Mouse (Mus musculus): ENCODE results near the gene Mphosph9.

Mphosph9 gene

DNA sequence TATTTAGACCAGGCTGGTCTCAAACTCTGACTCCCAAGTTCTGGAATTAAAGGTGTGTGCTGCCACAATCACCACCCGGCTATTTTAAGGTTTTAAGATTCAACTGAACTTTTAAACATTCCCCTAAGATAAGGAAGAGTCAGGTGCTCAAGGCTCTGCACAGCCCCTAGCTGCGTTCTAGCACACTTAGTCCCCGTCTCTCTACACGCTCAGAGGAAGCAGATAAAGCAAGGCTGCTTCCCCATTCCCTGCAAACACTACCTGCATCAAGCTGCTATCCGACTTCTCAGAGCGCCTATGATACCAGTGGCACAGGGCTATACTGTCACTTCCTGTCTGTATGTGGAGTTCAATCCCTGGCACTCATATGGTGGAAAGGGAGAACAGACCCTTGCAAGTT is 60.1 kb downstream of the Mphosph9 start:
- no peak for DNase-seq (ENCODE audit: low spot score)

DNA sequence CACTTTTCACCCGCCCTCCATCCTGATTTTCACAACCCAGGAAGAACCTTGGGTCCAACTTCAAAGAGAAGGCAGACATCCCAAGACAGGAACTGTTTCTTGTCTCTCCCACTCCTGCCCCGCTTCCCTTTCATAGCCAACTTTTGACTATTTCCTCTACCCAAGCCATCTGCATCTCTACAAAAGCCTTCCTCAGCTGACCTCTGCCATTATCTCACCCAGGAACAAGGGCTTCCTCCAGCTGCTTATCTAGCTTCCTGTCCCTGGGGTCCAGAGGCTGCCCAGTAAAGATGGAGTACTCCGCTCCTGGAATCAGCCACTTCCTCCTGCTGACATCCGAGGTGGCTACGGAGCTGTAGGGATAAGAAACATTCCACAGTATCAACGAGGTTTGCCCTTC is 61.0 kb downstream of the Mphosph9 start:
- no peak for DNase-seq (ENCODE audit: low spot score)

DNA sequence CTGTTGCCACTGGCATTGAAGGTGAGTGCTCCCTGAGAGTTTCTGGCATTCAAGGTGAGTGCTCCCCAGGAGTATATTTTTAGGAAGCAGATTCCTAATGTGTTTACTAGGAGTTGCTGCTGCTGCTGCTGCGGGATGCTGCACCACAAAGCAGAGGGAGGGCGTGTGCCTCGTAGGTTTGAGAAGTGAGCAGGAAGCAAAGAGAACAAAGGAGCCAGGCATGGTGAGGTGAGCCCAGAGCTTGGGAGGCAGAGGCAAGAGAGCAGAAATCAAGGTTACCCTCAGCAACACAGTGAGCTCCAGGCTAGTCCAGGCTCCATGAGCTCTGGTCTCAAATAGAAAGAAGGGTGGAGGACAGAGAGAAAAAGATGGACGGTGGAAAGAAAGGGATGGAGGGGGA is 64.5 kb downstream of the Mphosph9 start:
- DNase-seq (ENCODE audit: low spot score), result no peak

DNA sequence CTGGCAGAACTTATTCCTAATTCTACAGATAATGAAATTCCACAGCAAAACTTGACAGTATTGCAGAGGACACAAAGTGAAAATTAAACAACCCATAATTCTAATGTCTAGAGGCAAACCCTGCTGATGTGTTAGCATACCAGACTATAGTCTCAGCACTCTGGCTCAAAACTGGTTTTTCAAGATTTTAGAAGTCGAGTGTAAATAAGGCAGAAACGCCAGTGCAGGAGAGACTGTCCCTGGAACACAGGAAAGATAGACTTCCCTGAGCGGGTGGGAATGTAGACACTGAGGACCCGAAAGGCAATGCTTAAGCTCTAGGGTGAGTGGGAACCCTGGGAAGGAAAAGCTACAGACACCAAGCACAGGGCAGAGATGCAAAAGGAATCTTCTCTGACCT is 65.7 kb downstream of the Mphosph9 start:
- no peak for DNase-seq (ENCODE audit: low spot score)

DNA sequence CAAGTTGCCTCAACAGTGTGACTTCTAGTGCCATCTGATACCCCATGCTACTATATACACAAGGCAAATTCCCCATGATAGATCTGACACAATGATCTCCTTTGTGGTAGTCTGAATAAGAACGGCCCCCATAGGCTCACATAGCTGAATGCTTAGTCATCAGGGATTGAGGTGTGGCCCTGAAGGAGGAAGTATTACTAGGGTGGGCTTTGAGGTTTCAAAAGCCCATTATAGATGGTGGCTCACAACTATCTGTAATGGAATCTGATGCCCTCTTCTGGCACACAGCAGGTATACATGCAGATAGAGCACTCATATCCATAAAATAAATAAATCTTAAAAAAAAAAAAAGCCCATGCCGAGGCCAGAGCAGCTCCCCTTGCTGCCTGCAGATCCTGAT is 68.6 kb downstream of the Mphosph9 start:
- DNase-seq (ENCODE audit: low spot score), result no peak

DNA sequence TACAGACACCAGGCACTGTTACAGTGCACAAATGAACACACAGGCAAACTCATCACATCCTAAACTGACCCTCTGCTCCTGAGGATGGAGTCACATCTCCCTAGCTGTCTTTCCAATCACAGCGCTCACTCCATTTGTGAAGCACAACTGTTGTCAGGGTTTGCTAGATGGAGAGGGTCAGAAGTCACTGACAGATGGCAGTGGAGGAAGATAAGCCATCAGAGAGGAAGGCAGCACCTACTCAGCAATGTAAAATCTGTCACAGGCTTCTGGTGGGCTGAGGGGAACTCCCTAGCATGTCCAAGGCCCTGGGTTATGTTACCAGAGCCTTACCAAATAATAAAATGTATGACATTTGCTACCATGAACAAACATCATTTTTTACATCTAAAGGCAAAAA is 69.7 kb downstream of the Mphosph9 start:
- no peak for DNase-seq (ENCODE audit: low spot score)

DNA sequence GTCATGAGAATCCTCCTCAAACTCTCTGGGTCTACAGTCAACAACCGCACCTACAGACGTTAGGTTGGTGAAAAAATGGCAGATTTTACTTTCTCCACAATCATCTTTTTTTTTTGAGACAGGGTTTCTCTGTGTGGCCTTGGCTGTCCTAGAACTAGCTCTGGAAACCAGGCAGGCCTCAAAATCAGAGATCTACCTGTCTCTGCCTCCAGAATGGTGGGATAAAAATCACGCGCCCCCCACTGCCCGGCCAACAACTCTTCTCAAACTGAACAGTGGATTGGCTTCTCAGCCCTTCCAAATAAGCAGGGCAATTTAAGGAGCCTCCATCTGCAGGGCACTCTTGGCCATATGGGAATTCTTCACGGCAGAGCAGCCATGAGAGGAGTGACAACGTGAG is 72.6 kb downstream of the Mphosph9 start:
- DNase-seq (ENCODE audit: low spot score), result no peak

DNA sequence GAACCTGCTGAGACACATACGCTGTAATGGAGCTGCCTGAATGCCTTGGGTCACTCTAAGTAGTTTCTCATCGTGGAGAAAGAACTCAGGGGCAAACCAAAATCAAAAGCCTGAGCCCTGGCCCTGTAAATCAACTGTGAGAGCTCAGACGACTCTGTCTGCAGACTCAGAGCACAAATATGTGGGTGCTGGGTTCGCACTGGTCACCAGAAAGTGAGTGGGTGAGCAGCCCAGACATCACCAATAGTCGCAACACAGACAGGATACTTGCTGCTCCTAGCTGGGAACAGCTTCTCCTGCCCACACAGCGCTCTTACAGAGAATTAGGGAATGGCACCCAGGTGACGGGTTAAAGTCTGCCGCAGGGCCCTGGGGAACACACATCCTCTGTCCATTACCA is 74.2 kb downstream of the Mphosph9 start:
- no peak for DNase-seq (ENCODE audit: low spot score)

DNA sequence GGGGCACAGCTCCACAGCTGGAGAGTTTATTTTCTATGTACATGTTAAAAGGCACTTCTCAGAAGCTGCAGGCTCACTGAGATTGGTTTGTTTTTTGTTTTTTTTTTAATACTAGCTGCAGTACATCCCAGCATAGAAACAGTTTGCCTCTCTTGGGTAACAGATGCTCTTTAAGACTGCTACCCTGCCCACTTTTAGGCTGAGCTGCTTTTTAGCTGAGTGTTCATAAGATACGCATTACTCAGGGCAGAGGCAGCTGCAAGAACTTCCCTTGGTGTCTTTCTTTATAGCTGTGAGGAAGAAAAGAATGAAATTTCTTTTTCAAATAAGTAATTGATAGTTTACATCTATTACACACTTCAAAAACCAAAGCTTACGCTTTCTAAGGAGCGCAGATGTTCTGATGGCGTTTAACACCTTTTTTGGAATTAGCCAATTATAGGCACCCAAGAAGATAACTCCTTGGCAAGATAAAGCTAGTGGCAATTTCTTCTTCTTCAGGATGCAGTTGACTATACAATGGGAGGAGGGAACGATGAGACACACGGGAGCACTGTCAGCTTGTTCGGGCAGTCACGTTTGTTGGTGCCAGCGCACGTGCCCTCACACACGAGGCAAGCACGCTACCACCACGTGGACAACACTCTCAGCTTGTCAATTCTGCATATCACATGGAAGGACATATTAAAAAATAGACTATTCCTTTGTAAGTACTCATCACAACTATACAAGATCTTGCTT is 75.0 kb downstream of the Mphosph9 start:
- no peak for DNase-seq (ENCODE audit: low spot score)

DNA sequence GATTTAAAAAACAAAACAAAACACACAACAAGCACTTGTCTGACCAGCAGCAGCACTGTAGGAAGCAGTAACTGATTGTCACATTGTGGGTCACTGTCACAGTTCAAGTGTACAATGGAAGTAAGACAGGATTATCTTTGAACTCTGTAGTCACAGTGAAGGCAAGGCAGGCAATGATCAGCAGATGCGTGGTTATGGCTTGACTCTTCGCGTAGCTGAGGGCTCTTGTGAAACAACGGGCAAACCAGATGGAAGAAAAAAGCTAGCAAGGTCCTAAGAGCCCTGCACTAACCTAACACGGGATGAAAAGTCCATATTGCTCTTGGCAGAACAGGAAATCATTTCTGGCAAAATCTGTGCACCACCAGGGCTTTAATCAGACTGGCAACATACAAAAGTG is 76.7 kb downstream of the Mphosph9 start:
- no peak for DNase-seq (ENCODE audit: low spot score)

DNA sequence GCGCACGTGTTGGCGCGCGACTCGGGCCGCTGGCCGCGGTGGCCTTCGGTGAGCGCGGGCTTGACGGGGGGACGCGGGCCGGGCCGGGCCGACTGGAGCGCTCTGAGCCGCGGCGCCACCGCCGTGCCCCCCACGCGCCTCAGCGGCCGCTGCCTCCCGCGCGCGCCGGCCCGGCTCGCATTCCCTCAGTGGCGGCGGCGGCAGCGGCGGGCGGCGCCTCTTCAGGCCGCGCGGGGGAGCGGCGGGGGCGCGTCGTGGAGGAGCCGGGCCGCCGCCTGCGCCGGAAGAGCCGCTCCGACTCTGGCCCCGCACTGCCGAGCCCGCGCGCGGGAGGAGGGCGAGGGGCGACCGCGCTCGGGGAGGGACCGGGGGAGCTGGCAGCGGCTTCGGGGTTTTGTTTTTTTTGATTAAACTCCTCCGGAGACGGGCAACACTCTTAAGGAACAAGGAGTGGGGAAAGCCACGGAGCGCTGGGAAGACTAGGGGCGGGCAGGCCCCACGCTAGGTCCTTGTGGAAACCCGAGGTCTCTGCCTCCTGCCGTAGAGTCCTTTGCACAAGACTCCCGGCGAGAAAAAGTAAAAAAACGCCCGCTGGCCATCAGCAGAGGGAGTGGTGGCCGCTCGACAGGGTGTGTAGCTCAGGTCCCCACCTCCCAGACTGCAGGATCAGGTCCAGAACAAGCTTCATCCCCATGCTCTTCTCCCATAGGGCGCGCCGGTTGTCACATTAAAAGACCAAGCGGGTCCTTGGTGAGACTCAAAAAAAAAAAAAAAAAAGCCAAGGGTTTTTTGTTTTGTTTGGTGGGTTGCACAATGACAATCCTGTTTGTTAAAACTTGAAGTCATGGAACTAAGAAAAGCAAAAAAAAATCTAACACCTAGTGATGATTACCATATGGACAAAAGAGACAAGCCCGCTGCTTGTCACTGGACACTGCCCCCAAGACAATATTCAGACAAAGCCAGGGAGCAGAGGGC is 77.9 kb downstream of the Mphosph9 start, which contains the start of gene Pitpnm2:
Pitpnm2 (minus strand) TSS at position 147 of the 978 bp plus-strand sequence.
- no peak for DNase-seq (ENCODE audit: low spot score)

DNA sequence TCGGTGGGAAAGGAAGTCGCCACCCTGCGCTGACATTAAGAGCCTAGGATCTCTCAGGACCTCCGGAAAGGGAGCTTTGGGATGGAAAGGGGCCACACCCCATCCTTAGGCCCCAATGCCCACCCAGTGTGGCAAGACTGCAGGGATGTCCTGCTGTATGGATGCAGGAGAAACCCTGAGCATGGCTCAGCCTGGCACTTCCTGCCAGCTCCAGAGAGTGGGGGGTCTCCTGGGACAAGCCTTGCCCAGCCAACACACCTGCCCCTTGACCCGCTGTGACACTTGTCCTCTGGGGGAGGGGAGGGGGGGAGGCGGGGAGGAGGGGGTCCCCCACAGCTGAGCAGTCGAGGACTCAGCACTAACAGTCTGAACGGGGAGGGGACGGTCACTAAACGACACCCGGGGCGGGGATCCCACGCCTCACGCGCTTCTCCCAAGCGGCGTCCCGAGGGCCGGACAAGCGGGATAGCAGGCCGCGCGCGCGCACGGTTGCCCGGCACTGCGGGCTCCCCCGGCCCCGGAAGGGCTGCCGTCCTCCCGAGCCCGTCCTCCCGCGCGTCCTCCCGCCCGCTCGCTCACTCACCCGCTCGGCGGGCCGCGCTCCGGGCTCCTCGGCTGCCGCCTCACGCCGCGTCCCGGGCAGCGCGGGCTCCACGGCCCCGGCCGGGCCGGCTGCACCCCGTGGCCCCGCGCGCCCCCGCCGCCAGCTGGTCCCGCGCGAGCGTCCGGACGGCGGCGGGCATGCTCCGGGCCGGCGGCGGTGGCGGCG is 78.7 kb downstream of the Mphosph9 start:
- no peak for DNase-seq (ENCODE audit: low spot score)

DNA sequence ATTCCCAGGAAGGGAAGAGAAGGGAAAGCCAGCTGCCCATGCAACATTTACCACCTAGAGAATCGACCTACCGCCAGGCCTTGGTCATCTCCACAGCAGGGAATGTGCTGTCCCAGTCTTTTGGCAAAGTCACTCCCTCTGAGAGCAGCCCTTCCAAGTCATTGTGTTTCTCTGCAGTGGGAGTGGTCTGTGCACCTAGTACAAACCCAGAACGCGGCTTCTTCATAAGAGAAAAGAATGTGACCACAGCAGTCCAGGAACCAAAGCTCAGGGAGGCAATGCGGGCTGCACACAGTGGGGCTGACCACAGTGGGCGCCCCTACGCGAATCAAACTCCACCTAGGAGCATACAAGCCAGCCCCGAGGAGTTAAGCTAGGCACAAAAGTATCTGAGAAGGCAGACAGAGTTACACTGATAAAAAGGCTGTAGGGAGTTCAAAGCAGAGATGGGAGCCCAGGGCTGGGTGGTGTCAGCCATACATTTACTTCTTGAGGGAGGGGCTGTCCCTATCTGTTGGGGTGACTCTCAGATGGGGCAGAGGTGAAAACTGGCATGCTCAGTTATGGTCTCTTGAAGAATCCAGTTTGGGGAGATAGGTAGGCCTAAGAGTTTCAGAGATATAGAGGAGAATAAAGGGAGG is 79.7 kb downstream of the Mphosph9 start:
- DNase-seq (ENCODE audit: low spot score), result no peak

DNA sequence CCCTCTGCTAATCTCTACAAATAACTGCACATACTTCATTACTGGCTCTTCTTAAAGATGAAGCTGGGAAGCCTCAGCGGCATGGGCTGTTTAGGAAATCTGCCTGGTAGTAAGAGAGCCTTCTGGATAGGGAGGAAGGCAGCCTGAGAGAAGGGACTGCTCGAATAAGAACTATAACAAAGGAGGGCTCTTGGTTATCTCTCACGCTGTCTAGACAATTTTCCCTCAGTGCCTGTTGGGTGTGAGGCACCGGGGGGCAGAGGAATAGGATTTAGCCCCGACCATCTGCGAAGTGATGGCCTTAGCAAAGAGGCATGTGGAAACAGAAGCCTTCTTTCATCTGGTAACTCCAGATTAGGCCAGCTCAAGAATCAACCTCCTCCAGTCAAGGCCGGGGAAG is 80.5 kb downstream of the Mphosph9 start:
- DNase-seq (ENCODE audit: low spot score), result no peak

DNA sequence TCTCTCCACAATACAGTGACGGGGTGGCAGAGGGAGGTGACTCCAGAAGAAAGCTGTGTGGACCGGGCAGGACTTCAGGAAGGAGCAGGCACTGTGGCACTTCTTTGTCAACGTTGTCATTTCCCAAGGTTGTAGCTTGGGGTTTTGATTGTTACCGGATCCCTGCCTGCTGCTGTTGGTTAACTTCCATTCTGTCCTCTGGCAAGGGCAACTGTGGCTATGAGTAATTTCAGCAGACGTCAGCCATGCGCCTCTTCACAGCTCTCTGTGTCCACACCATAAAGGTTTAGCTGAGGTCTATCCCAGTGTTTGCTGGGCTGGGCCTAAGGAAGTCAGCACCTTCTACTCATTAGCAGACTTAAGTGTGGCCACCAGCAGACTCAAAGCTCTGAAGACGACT is 82.9 kb downstream of the Mphosph9 start:
- DNase-seq (ENCODE audit: low spot score), result no peak

DNA sequence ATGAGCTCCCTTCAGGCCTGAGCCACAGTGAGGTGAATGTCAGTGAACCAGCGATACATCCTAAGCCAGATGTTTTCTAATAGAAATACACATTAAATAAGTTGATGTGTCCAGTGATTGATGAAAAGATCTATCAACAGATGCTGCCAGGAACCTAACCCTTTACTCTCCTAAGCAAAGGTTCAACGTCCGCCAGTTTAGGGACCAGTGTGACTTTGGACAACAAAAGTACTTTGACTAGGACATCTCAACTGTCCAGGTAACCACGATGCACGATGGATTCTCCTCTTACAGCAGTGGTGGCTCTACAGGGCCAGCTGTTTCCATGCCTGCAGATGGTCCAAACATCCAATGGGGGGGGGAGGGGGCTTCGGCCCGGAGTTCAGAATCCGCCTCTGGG is 83.3 kb downstream of the Mphosph9 start:
- DNase-seq (ENCODE audit: low spot score), result no peak

DNA sequence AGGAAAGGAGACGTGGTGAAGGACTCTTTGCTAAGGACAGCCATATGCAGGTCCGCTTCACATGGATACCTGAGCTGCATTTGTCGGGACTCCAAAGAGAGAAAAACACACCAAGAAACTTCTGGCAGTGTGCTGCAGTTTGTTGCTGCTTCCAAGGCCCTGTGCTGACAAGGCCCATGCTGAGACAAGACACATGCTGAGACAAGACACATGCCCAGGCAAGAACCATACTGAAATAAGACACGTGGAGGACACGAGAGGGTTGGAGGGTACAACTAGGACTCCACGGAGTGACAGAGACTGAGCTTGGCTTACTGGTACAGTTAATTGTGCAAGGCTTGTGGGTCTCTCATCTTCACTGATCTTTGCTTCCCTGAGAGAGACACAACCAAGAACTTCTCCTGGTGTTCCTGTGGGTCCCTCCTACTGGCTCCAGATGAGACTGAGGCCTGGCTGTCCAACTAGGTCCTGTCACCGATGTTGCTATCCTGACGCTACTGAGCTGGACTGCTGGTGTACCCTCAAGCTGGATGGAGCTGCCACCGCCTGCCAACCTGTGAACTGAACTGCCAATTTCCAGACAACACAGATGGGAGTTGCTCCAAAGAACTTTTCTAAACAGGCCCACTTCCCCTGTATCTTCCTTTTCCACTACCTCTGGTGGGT is 84.4 kb downstream of the Mphosph9 start:
- DNase-seq (ENCODE audit: low spot score), result no peak

DNA sequence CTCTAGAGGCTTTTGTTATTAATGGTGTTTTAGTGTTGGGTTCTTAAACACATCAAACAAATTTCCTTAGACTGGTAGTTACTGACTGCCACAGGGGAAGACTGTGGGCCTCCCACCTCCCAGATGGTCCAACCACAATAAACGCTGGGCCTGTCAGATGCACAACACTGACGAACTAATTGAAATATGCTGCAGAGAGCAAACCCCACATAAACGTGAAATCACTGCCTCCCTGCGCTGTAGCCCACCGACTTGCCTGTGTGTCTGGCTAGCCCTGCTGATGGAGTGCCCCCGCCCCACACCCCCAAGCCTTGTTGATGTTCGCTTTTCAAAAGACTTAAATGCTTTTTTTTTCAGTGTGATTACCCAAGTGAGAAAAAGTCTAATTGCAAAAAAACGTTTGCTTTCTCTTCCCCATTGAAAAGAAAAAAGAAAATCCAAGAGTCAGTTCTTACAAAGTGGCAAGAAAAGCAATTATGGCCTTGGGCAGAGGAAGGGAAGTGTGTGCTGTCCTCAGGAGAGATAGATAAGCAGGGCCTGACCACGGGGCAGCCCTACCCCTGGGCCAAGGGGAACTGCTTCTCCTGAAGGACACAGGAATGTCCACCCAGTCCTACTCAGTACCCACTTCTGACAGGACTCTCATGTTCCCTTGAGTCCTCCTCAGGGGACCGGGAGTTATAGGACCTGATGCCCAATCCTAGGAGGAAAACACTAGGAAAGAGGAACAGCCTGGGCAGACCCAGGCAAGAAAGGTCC is 85.9 kb downstream of the Mphosph9 start:
- DNase-seq (ENCODE audit: low spot score), result no peak

DNA sequence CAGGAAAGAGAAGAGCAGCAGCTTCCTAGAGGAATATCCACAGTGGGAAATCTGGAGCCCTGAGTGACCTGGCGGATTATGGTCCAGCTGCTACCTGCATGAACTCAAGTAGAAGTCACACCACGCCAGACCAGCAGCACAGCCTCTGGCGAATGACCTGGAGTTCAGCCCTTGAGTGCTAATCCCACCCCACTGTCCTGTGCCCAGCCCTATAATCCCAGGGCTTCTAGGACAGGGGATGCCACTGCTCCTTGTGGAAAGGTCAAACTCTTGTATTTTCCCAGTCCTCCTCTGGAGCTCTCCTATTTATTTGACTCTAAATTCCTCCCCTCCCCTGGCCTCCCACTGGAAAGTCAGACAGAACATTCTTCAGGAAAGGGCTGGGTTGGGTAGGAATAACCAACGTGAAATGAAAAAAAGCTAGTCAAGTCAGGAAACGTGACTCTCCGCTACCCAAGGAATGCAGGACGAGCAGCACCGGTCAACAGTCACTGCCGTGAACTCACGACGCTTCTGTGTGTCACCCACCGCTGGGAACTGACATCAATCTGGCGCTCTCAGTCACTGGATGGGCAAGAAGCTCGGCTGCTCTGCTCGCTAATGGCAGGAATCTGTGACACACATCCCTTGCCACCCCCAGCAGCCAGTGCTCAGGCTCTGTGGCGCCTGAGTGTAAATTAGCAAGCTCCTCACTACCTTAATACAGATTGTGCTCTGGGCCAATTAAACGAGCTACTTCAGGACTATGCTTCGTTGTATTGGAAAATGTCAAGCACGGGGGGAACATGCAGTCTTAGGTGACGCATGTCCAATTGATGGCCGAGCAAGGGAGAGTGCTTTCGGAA is 86.7 kb downstream of the Mphosph9 start:
- DNase-seq (ENCODE audit: low spot score), result no peak

DNA sequence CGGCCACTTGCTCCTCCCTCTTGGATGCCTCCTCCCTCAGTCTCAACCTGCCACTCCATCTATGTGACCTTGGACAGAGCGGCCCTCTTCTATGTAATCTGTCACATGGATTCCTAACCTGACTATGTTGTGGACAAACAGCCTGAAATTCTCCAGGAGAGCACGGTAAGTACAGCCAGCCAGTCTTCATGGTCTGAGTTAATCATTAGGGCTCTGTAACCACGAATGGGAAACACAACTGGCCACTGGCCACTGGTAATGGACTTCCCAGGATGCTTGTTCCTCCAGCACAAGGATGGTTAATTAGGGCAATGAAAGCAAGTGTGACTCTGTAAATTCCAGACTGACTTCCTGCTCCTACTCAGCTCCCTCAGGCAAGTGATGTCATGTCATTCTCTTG is 91.6 kb downstream of the Mphosph9 start:
- DNase-seq (ENCODE audit: low spot score), result no peak
